Mouse (Mus musculus) megakaryocyte, embryonic 14.5 days (primary cell): ENCODE results near the gene Smarca2.

Source experiments
- FLI1 ChIP-seq: IDR thresholded peaks from 2 replicates; pipeline ENCODE4 v1.6.1; 2012; ENCODE audit warnings: low read length, inconsistent platforms, mixed read lengths
- GATA1 ChIP-seq: IDR thresholded peaks from 3 replicates; pipeline ENCODE4 v1.6.1; 2012; ENCODE audit warnings: mixed read lengths, low read length, inconsistent platforms, borderline replicate concordance

DNA sequence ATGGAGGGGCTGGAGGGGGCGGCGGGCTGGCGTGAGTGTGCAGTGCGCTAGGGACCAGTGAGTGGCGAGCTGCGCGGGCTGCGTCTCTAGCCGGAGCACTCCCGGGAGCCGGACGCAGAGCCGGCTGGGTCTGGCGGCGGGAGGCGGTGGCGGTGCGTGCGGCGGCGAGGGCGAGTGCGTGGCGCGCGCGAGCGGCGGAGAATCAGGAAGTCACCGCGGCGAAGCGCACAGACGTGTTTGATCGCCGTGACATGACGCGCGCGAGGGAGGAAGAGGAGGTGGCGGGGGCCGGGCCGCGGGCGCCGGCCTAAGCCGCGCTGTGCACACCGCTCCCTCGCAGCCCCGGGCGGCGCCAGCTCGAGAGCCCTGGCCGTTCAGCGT is 2.3 kb downstream of the Smarca2 start:
- TF ChIP-seq GATA1 (no peak), FLI1 (no peak)
